Mouse (Mus musculus): ENCODE measurements around the gene Fyco1. TPM values are rescaled to one million over a fixed set of nuclear protein-coding genes. Genes with fewer than 3 reads are reported as not detected.
A peak's percentile ranks its signal among the peaks of the same experiment; 100 is the strongest.

Fyco1 gene
- polyA plus RNA-seq (2012; fragmentation: generic; extraction: Trizol): 8.7 TPM

- no peaks in the 10 kb centered on the region for H3K36me3 ChIP-seq (ENCODE audit: control insufficient read depth, insufficient read depth)
- no peaks in the 10 kb centered on the region for H3K27me3 ChIP-seq (ENCODE audit: control insufficient read depth, insufficient read depth, insufficient read length)
- peaks cover 16% of the 10 kb centered on the region for H3K79me2 ChIP-seq (ENCODE audit: control insufficient read depth, insufficient read depth)
- H3K4me2 ChIP-seq (ENCODE audit: low read depth): peak within 1 kb of the TSS; percentile 79
- H3K4me3 ChIP-seq: peak within 1 kb of the TSS; percentile 71
- H3ac ChIP-seq (ENCODE audit: control insufficient read depth, insufficient read length): peak within 1 kb of the TSS; percentile 6
- peak; percentile 56 for TF ChIP-seq POLR2A (IDR thresholded peaks at IDR 0.05; ENCODE audit: insufficient read length, low read depth)
- TF ChIP-seq CEBPB (IDR thresholded peaks at IDR 0.05; ENCODE audit: insufficient read depth, poor library complexity, severe bottlenecking): no peak
- no peak for TF ChIP-seq E2F4 (IDR thresholded peaks at IDR 0.05; ENCODE audit: insufficient read depth)
- TF ChIP-seq REST (IDR thresholded peaks at IDR 0.05; ENCODE audit: insufficient read depth, insufficient read length): no peak
- peak; percentile 38 for TF ChIP-seq POLR2AphosphoS2 (IDR thresholded peaks at IDR 0.05; ENCODE audit: insufficient read length, low read depth)
- no peak for TF ChIP-seq MYOD1 (IDR thresholded peaks at IDR 0.05; ENCODE audit: control insufficient read depth in 1 of 3, insufficient read length in 2 of 3, low read depth in 2 of 3)
- no peak for TF ChIP-seq TCF3 (IDR thresholded peaks at IDR 0.05; ENCODE audit: insufficient read length, low read depth)
- no peak for TF ChIP-seq SRF (IDR thresholded peaks at IDR 0.05; ENCODE audit: control insufficient read depth, insufficient read length, low read depth)
- no peak for TF ChIP-seq MAX (IDR thresholded peaks at IDR 0.05; ENCODE audit: low read depth)
- TF ChIP-seq TCF12 (IDR thresholded peaks at IDR 0.05; ENCODE audit: insufficient read depth, poor library complexity, severe bottlenecking): no peak
Observed at GRCm38 (mm10) chr9:123851713-123852448, at the start of gene Fyco1. Fyco1 (minus strand) TSS chr9:123851899.

- H3K4me2 ChIP-seq (ENCODE audit: low read depth): no peak overlapping the region
- H3K4me3 ChIP-seq: no peak overlapping the region
- TF ChIP-seq USF1 (IDR thresholded peaks at IDR 0.05; ENCODE audit: low read depth) (no peak), MYOG (IDR thresholded peaks at IDR 0.05; ENCODE audit: control insufficient read depth in 1 of 3, insufficient read depth in 1 of 3, insufficient read length in 2 of 3, low read depth in 2 of 3) (no peak), CEBPB (IDR thresholded peaks at IDR 0.05; ENCODE audit: insufficient read depth, poor library complexity, severe bottlenecking) (no peak), TCF12 (IDR thresholded peaks at IDR 0.05; ENCODE audit: insufficient read depth, poor library complexity, severe bottlenecking) (no peak), TCF3 (IDR thresholded peaks at IDR 0.05; ENCODE audit: insufficient read length, low read depth) (no peak), E2F4 (IDR thresholded peaks at IDR 0.05; ENCODE audit: insufficient read depth) (no peak), MAX (IDR thresholded peaks at IDR 0.05; ENCODE audit: low read depth) (no peak), REST (IDR thresholded peaks at IDR 0.05; ENCODE audit: insufficient read depth, insufficient read length) (no peak), POLR2A (IDR thresholded peaks at IDR 0.05; ENCODE audit: insufficient read length, low read depth) (no peak), SRF (IDR thresholded peaks at IDR 0.05; ENCODE audit: control insufficient read depth, insufficient read length, low read depth) (no peak), POLR2AphosphoS2 (IDR thresholded peaks at IDR 0.05; ENCODE audit: insufficient read length, low read depth) (no peak), MYOD1 (IDR thresholded peaks at IDR 0.05; ENCODE audit: control insufficient read depth in 1 of 3, insufficient read length in 2 of 3, low read depth in 2 of 3) (no peak)
- H3ac ChIP-seq (ENCODE audit: control insufficient read depth, insufficient read length): no peak overlapping the region
- no peaks in the 10 kb centered on the region for H3K27me3 ChIP-seq (ENCODE audit: control insufficient read depth, insufficient read depth, insufficient read length)
- H3K36me3 ChIP-seq (ENCODE audit: control insufficient read depth, insufficient read depth): no peaks in the 10 kb centered on the region
- no peaks in the 10 kb centered on the region for H3K79me2 ChIP-seq (ENCODE audit: control insufficient read depth, insufficient read depth)
Observed at GRCm38 (mm10) chr9:123872049-123872448, 20.4 kb upstream of the Fyco1 start.

DNA sequence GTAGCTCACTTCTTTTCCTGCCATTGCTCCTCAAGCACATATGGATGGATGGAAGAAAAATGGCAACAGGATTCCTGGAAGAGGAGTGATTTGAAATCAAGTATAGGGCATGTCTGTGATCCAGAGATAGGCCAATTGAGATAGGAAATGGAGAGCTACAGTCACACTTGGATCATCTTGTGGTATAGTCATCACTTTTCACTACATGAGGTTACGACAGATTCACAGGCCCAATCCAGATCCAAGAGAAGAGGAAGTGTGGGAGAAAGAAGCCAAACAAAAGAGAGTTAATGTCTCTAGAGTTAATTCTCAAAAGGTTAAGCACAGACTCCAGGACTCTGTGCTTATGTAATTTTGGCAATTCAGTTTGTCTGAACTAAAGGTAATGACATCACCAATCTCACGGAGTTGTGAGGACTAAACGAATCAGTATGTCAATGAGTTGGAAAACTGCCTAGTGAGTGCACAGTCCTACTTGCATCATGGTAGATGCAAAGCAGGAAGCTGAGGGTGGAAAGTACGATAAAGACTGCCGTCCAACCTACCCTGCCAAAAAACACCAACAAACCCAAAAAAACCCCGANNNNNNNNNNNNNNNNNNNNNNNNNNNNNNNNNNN lies 17.6 kb upstream of the Fyco1 start:
- TF ChIP-seq MYOG (IDR thresholded peaks at IDR 0.05; ENCODE audit: control insufficient read depth in 1 of 3, insufficient read depth in 1 of 3, insufficient read length in 2 of 3, low read depth in 2 of 3) (no peak), USF1 (IDR thresholded peaks at IDR 0.05; ENCODE audit: low read depth) (no peak), TCF12 (IDR thresholded peaks at IDR 0.05; ENCODE audit: insufficient read depth, poor library complexity, severe bottlenecking) (no peak), TCF3 (IDR thresholded peaks at IDR 0.05; ENCODE audit: insufficient read length, low read depth) (no peak), POLR2AphosphoS2 (IDR thresholded peaks at IDR 0.05; ENCODE audit: insufficient read length, low read depth) (no peak)
- Histone ChIP-seq H3ac (ENCODE audit: control insufficient read depth, insufficient read length) (no peak overlapping the region), H3K4me3 (no peak overlapping the region), H3K27me3 (ENCODE audit: control insufficient read depth, insufficient read depth, insufficient read length) (no peaks in the 10 kb centered on the region), H3K36me3 (ENCODE audit: control insufficient read depth, insufficient read depth) (no peaks in the 10 kb centered on the region), H3K79me2 (ENCODE audit: control insufficient read depth, insufficient read depth) (no peaks in the 10 kb centered on the region), H3K4me2 (ENCODE audit: low read depth) (no peak overlapping the region)

DNA sequence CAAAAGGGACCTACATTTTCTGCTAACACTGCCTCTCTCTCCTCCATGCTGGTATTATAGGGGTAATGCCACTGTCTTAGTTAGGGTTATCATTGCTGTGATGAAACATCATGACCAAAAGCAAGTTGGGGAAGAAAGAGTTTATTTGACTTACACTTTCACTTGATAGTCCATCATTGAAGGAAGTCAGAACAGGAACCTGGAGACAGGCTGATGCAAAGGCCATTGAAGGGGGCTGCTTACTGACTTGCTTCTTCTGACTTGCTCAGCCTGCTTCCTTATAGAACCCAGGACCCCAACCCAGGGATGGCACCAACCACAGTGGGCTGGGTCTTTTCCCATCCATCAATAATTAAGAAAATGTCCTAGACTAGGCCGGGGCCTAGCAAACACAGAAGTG lies 11.9 kb upstream of the Fyco1 start:
- Histone ChIP-seq H3K27me3 (ENCODE audit: control insufficient read depth, insufficient read depth, insufficient read length) (no peaks in the 10 kb centered on the region), H3K36me3 (ENCODE audit: control insufficient read depth, insufficient read depth) (no peaks in the 10 kb centered on the region), H3K4me3 (no peak overlapping the region), H3K79me2 (ENCODE audit: control insufficient read depth, insufficient read depth) (no peaks in the 10 kb centered on the region), H3ac (ENCODE audit: control insufficient read depth, insufficient read length) (no peak overlapping the region), H3K4me2 (ENCODE audit: low read depth) (no peak overlapping the region)
- TF ChIP-seq MYOD1 (IDR thresholded peaks at IDR 0.05; ENCODE audit: control insufficient read depth in 1 of 3, insufficient read length in 2 of 3, low read depth in 2 of 3): no peak
- TF ChIP-seq POLR2AphosphoS2 (IDR thresholded peaks at IDR 0.05; ENCODE audit: insufficient read length, low read depth): no peak
- TF ChIP-seq REST (IDR thresholded peaks at IDR 0.05; ENCODE audit: insufficient read depth, insufficient read length): no peak
- TF ChIP-seq SRF (IDR thresholded peaks at IDR 0.05; ENCODE audit: control insufficient read depth, insufficient read length, low read depth): no peak
- TF ChIP-seq POLR2A (IDR thresholded peaks at IDR 0.05; ENCODE audit: insufficient read length, low read depth): no peak
